Mouse (Mus musculus): Measurements from ENCODE around the gene Rad54l.

Gene Rad54l

DNA sequence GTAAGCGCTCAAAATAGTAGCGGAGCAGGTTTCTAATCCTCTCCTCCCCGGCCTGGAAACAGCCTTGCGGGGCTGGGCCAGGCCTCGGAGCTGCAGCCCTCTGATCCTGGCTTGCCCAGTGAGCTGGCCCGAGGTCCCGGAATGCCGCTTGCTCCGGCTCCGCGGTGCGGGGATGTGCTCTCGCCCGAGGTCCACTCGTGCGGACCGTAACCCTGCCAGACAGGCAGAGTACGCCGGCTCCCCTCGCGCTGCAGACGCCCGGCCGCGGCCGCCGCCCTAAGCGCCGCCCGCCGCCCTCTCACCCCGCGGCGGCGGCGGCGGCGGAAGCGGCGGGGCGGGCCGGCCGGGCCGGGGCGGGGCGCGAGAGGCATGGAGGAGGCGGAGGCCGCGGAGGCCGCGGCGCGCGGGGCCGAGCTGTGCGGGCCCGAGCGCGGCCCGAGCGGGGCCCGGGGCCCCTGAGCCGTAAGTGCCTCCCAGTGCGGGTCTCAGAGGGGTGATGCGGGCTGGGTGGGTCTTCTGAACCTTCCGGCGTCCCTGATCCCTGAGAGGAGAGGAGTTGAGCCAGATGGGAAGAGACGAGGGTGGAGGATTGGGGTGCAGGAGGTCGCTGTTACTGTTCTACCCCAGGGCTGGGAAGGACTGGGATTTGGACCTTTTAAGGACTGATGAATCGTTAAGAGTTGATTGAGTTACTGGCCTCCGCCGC lies 26.8 kb upstream of the Rad54l start:
- H3K27me3 ChIP-seq (ENCODE audit: control insufficient read depth, insufficient read depth, low read length, poor library complexity, severe bottlenecking) = no peaks in the 10 kb centered on the region
- DNase-seq (ENCODE audit: low read depth, low spot score) = peak; percentile 54
- peaks cover 7% of the 10 kb centered on the region for H3K36me3 ChIP-seq (ENCODE audit: control insufficient read depth, insufficient read depth, low read length, poor library complexity, severe bottlenecking)

DNA sequence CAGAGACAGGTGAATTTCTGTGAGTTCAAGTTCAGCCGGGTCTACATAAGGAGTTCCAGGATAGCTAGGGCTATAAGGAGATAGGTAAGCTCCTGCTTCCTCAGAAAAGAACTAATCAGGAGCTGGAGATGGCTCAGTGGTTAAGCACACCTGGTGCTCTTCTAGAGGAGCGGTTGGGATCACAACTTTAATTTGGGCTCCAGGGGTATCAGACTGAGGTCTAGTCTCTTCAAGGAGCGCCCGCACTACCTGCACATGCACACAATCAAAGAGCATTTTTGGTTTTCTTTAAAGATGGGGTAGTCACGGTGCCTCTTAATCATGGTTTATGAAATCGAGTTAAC lies 26.3 kb upstream of the Rad54l start:
- no peak for DNase-seq (ENCODE audit: low read depth, low spot score)
- H3K27me3 ChIP-seq (ENCODE audit: control insufficient read depth, insufficient read depth, low read length, poor library complexity, severe bottlenecking) = no peaks in the 10 kb centered on the region
- peaks cover 3% of the 10 kb centered on the region for H3K36me3 ChIP-seq (ENCODE audit: control insufficient read depth, insufficient read depth, low read length, poor library complexity, severe bottlenecking)

DNA sequence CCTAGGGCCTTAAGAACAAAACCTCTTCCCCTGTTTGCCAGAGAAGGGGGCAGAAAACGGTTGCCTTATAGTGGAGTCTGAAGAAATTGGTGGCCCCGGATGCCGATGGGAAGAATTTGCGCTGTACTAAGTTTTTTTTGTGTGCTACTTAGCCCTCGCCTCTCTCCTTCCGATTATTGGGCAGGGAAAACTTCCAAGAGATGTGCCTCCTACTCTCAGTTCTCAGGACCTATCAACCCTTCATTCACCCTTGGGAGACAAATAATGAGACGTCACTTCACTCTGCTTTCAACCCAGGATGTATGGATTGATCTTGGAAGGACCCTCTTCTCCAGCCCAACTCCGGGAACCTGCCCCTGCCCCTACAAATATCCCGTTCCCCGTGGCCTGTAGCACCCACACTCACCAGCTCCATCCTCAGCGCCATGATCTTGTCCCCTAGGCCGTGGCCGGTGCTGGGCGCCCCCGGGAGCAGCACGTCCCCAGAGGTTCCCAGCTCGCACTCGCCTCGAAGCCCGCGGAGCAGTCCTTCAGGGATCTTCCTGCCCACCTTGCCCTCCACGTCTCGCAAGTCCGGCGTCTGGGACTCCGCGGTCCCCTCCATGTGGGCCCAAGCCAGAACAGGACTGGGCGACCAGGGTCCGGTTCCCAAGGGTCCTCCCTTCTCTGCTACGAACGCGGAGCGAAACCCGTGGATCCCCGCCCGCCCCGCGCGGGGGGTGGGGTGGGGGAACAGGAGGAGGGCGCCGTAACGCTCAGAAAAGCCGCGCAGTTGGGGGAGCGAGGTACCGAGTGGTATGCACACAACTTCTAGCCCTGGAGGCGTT lies 20.6 kb upstream of the Rad54l start:
- H3K36me3 ChIP-seq (ENCODE audit: control insufficient read depth, insufficient read depth, low read length, poor library complexity, severe bottlenecking) = no peaks in the 10 kb centered on the region
- H3K27me3 ChIP-seq (ENCODE audit: control insufficient read depth, insufficient read depth, low read length, poor library complexity, severe bottlenecking) = no peaks in the 10 kb centered on the region
- DNase-seq (ENCODE audit: low read depth, low spot score) = peak; percentile 49

DNA sequence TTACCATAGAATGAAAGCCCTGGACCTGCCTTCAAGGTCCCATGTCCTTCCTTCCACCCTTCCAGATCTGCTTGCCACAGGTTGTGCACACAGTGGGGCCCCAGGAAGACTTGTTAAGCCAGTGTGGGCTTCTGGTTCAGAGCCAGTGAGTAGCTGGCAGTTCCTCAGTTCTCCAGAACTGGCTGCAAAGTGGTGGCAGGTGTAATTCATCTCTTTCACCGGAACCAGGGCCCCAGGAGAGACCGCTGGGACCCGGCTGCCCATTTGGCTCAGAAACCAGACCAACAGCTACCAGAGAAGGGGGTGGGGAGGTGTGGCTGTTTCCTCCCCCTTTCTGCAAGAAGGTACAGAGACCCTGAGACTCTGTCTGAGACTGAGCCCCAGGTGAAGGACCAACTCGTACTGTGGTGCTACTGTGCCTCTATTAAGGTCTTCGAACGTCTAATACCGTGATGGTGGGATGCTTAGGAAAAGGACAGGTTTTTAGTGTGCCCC lies 19.9 kb upstream of the Rad54l start:
- DNase-seq (ENCODE audit: low read depth, low spot score) = peak; percentile 31
- no peaks in the 10 kb centered on the region for H3K36me3 ChIP-seq (ENCODE audit: control insufficient read depth, insufficient read depth, low read length, poor library complexity, severe bottlenecking)
- H3K27me3 ChIP-seq (ENCODE audit: control insufficient read depth, insufficient read depth, low read length, poor library complexity, severe bottlenecking) = no peaks in the 10 kb centered on the region

DNA sequence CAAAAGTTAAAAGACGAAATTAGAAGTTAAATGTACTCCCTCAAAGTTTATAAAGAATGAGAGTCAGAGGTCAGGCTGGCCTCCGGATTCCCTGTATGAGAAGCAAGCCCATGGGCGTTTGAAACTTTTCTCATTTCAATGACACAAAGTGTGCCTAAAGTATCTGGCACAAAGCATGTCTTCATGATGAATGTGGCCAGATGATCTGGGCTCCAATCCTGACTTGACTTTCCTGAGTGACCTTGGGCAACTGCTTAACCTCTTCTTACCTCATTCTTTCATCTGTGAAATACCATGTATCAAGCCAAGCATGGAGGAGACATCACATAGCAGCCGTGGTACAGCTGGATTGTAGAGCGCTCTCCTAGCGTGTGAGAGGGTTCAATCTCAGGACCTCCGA lies 18.8 kb upstream of the Rad54l start:
- Histone ChIP-seq H3K36me3 (ENCODE audit: control insufficient read depth, insufficient read depth, low read length, poor library complexity, severe bottlenecking) (no peaks in the 10 kb centered on the region), H3K27me3 (ENCODE audit: control insufficient read depth, insufficient read depth, low read length, poor library complexity, severe bottlenecking) (no peaks in the 10 kb centered on the region)
- no peak for DNase-seq (ENCODE audit: low read depth, low spot score)

DNA sequence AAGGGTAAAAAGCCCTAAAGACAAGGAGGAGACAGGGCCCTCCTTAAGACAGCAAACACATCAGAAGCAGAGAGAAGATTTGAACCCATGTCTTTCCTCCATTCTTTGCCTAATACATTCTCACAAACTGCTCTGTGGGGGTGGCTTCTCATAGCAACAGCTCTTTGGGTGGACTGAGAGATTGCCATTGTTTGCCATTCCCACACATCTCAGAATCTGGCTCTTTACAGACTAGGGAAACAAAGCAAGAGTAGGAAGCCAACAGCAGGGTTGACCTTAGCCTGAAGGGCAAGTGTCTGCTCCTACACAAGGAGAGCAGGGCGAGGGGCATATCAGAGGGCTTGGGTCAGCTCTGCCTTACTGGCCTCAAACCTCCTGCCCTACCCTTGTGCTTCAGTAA lies 18.2 kb upstream of the Rad54l start:
- H3K36me3 ChIP-seq (ENCODE audit: control insufficient read depth, insufficient read depth, low read length, poor library complexity, severe bottlenecking) = no peaks in the 10 kb centered on the region
- H3K27me3 ChIP-seq (ENCODE audit: control insufficient read depth, insufficient read depth, low read length, poor library complexity, severe bottlenecking) = no peaks in the 10 kb centered on the region
- DNase-seq (ENCODE audit: low read depth, low spot score) = no peak

DNA sequence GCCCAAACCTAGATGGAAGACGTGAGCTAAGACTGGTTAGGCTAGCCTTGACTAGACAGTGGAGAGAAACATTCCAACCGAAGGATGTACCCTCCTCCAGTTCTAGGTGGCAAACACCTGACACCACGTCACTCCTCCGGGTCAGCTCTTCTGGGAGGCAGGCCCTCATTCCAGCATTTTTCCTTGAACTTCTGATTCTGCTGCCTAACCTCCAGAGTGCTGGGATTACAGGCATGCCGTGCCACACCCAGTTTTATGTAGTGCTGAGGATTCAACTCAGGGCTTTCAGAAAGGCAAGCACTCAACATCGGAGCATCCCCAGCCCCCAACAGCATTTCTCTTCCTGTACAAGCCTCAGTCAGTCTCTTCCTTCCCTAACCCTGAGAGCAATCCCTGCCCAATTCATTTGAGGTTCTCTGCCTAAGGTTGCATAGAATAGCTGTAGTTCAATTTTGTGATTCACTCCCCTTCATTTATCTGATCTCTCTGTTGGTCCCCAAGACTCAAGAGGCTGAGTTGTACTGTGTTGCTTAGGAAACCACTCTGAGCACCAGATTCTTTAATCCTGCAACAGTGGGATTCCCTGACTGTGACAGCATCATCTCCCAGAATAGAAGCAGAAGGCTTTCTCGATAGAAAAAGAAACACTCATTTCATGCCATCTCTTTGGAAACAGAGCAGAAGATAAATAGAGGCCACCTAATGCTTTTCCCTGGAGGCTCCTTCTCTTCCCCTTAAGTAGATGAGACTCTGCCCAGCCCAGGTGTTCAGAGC lies 17.5 kb upstream of the Rad54l start:
- no peaks in the 10 kb centered on the region for H3K27me3 ChIP-seq (ENCODE audit: control insufficient read depth, insufficient read depth, low read length, poor library complexity, severe bottlenecking)
- no peak for DNase-seq (ENCODE audit: low read depth, low spot score)
- H3K36me3 ChIP-seq (ENCODE audit: control insufficient read depth, insufficient read depth, low read length, poor library complexity, severe bottlenecking) = no peaks in the 10 kb centered on the region

DNA sequence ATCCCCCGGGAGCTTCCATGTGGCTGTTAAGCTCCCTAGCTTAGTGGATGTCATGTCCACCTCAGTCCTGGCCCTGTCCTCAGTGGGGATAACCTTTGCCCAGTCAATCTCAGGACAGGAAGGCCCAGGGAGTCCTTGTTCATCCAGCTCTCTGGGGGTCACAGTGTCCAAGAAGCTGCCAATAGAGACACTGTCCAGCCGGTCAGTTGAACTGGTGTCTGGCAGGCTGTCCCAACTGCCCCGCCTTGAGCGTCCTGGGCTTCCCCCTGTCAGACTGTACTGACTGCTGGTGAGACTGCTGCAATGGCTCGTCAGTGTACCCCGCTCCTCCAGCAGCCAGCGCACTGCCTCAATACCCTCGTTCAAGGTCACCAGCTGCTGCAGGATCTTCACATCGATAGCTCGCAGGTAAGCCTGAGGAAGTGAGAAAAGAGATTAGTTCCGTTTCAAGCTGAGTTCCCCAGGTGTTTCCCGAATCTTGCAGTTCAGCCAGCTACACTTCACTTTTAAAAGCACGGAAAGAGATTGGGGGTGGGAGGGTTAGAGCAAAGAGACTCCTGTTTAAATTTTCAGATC lies 14.0 kb upstream of the Rad54l start:
- no peaks in the 10 kb centered on the region for H3K27me3 ChIP-seq (ENCODE audit: control insufficient read depth, insufficient read depth, low read length, poor library complexity, severe bottlenecking)
- DNase-seq (ENCODE audit: low read depth, low spot score) = peak; percentile 76
- H3K36me3 ChIP-seq (ENCODE audit: control insufficient read depth, insufficient read depth, low read length, poor library complexity, severe bottlenecking) = no peaks in the 10 kb centered on the region

DNA sequence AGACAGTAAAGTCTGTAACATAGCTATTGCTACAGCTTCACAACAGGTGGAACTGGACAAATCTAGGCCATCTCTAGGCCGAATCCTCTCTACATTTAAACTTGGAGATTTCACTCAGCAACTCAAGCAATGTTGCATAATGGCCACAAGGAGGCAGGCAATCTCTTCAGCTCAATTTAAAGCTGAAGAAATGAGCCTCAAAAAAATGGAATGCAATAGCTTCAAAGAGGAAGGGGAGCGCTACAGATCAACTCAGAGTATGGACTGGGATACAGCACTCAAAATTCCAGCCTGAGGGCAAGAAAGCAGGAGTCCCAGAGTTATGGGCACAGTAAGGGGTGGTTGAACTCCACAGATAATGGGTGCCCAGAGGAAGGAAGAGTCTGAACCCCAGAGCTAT lies 11.5 kb upstream of the Rad54l start:
- Histone ChIP-seq H3K27me3 (ENCODE audit: control insufficient read depth, insufficient read depth, low read length, poor library complexity, severe bottlenecking) (no peaks in the 10 kb centered on the region), H3K36me3 (ENCODE audit: control insufficient read depth, insufficient read depth, low read length, poor library complexity, severe bottlenecking) (no peaks in the 10 kb centered on the region)
- peak; percentile 66 for DNase-seq (ENCODE audit: low read depth, low spot score)

DNA sequence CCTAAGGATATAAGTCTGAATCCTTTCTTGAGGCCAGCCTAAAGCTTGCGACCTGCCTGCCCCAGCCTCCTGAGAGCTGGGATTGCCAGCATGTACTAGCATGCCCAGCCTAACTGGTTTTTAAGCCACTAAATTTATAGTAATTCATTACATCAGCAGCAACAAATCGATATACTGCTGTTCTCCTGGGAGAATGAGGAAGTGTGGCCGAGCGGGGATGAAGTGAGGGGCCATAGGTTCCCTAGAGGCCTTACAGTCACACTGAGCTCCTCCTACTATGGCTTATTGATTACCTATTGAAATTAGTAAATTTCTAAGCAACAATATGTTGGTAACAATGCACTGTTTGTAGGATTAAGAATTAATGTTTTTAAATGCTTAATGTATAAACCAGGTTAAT lies 9.6 kb upstream of the Rad54l start:
- Histone ChIP-seq H3K27me3 (ENCODE audit: control insufficient read depth, insufficient read depth, low read length, poor library complexity, severe bottlenecking) (no peaks in the 10 kb centered on the region), H3K36me3 (ENCODE audit: control insufficient read depth, insufficient read depth, low read length, poor library complexity, severe bottlenecking) (no peaks in the 10 kb centered on the region)
- no peak for DNase-seq (ENCODE audit: low read depth, low spot score)

DNA sequence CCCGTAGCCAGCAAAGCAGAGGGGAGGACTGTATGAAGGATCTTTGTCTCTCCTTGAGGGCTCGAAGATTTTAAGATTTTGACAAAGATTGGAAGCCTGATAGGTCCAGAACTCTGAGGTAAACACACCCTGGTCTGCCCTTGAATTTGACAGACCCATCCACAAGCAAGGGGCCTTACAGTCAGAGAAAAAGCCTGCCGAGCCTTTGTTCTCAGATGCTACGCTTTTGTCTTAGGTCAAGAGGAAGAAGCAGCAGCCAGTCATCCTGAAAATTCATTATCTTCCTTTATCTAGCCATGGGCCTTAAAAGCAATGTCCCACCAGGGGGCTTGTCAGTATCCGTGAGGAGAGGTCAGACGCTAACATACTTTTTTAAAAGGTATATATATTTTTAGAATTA lies 4.5 kb upstream of the Rad54l start:
- DNase-seq (ENCODE audit: low read depth, low spot score) = no peak
- no peaks in the 10 kb centered on the region for H3K27me3 ChIP-seq (ENCODE audit: control insufficient read depth, insufficient read depth, low read length, poor library complexity, severe bottlenecking)
- H3K36me3 ChIP-seq (ENCODE audit: control insufficient read depth, insufficient read depth, low read length, poor library complexity, severe bottlenecking) = no peaks in the 10 kb centered on the region; the same call in 1 of the 2 replicates

DNA sequence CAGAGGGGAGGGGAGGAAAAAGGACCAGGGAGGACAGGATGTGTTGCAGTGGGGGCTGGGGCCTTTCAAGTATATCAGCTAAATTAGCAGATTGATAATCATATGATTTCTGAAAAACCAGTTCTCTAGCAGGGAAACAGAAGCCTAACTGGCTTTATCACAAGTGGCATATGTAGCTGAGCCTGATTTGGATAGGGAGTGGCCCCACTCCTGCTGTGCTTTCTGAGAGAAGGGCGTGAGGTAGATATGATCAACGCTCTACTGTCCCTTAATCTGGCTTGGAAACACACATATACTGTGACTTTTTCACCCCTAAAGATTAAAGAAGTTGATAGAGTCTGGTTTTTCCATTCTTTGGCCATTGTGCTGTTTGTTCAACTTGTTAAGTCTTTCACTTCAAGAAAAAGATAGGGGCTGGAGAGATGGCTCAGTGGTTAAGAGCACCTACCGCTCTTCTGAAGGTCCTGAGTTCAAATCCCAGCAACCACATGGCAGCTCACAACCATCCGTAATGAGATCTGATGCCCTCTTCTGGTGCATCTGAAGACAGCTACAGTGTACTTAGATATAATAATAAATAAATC lies 2.4 kb upstream of the Rad54l start:
- no peaks in the 10 kb centered on the region; the same call in 1 of the 2 replicates for H3K36me3 ChIP-seq (ENCODE audit: control insufficient read depth, insufficient read depth, low read length, poor library complexity, severe bottlenecking)
- H3K27me3 ChIP-seq (ENCODE audit: control insufficient read depth, insufficient read depth, low read length, poor library complexity, severe bottlenecking) = no peaks in the 10 kb centered on the region
- DNase-seq (ENCODE audit: low read depth, low spot score) = no peak

DNA sequence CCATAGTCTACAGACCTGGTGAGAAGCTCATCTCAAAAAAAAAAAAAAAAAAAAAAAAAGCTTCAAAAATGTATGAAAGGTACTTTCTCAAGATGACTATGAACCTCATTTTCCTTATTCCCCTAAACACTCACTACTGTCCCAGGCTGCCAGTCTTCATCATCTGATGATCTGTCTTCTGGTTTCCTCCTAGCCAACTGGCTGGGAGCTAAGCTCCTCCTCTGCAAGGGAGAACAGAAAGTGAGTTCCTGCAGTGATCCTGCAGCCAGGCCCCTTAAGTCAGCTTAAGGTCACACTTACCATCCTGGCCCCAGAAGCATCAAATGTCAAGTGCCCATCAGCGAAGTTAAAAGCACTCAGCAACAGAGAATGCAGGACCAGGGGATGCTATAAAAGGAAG lies 728 bp downstream of the Rad54l start:
- H3K36me3 ChIP-seq (ENCODE audit: control insufficient read depth, insufficient read depth, low read length, poor library complexity, severe bottlenecking) = no peaks in the 10 kb centered on the region; the same call in 1 of the 2 replicates
- peak; percentile 12 for DNase-seq (ENCODE audit: low read depth, low spot score)
- H3K27me3 ChIP-seq (ENCODE audit: control insufficient read depth, insufficient read depth, low read length, poor library complexity, severe bottlenecking) = no peaks in the 10 kb centered on the region

DNA sequence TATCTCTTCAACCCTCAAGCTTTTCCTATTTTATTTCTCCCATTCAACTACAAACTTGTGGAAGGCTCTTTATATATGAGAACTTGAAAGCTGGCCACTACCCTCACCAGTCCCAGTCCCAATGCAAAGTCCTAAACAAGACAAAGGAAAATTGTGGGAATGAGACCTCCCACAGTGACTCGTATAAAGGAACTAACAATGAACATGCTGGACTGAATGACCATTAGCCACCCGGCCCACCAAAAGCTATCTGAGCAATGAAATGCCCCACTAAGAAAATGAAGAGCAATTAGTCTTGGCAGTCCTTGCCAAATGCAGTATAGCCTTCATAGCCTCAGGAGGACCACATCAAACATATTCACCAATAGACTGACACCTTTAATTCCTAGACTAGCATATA lies 12.0 kb downstream of the Rad54l start:
- H3K36me3 ChIP-seq (ENCODE audit: control insufficient read depth, insufficient read depth, low read length, poor library complexity, severe bottlenecking) = no peaks in the 10 kb centered on the region
- H3K27me3 ChIP-seq (ENCODE audit: control insufficient read depth, insufficient read depth, low read length, poor library complexity, severe bottlenecking) = no peaks in the 10 kb centered on the region
- no peak for DNase-seq (ENCODE audit: low read depth, low spot score)
